Mouse (Mus musculus) natural killer cell, adult 2 months (primary cell): ENCODE measurements around the gene Itfg1.
"Not testable (repeated sequence)": the region's sequence is repeated elsewhere in the genome, so short reads cannot be mapped to it uniquely, and the experiment has no call there.

Source experiments
- DNase-seq, 2 experiments: peaks; one replicate each; pipeline ENCODE4 v3.0.0; 2022; ENCODE audit warnings: low spot score in 2 of 2

Itfg1 gene

GRCm38 (mm10) chr8:85840657-85841488 is at the start of gene Itfg1, which contains the start of gene Phkb:
Gene Itfg1 (minus strand): TSS chr8:85840921.
Gene Phkb (plus strand): TSS chr8:85840959.
- peak; percentile 78 to 79 for DNase-seq

- no peak for DNase-seq
Measured at GRCm38 (mm10) chr8:85884811-85885210, 44.1 kb upstream of the Itfg1 start.

- no peak for DNase-seq
Measured at GRCm38 (mm10) chr8:85879624-85880023, 38.9 kb upstream of the Itfg1 start.

- DNase-seq = no peak
Measured at GRCm38 (mm10) chr8:85877976-85878375, 37.3 kb upstream of the Itfg1 start.

- DNase-seq = no peak
Measured at GRCm38 (mm10) chr8:85871660-85872059, 30.9 kb upstream of the Itfg1 start.

- no peak for DNase-seq
Measured at GRCm38 (mm10) chr8:85862381-85862780, 21.7 kb upstream of the Itfg1 start.

- DNase-seq = no peak
Measured at GRCm38 (mm10) chr8:85860612-85861011, 19.9 kb upstream of the Itfg1 start.

GRCm38 (mm10) chr8:85857227-85857896 is 16.6 kb upstream of the Itfg1 start:
- DNase-seq = not testable (repeated sequence)

- DNase-seq = no peak
Measured at GRCm38 (mm10) chr8:85854220-85855123, 13.8 kb upstream of the Itfg1 start.

- DNase-seq = no peak
Measured at GRCm38 (mm10) chr8:85845887-85846286, 5.2 kb upstream of the Itfg1 start.

- DNase-seq = peak; percentile 2 to 3
Measured at GRCm38 (mm10) chr8:85841489-85841795, 721 bp upstream of the Itfg1 start.

GRCm38 (mm10) chr8:85839916-85840656 is 635 bp downstream of the Itfg1 start:
- no peak for DNase-seq

GRCm38 (mm10) chr8:85813621-85814020 is 27.1 kb downstream of the Itfg1 start:
- DNase-seq = no peak

GRCm38 (mm10) chr8:85801408-85801807 is 39.3 kb downstream of the Itfg1 start:
- no peak for DNase-seq

GRCm38 (mm10) chr8:85800164-85800563 is 40.6 kb downstream of the Itfg1 start:
- DNase-seq = no peak

- not testable (repeated sequence) for DNase-seq
Measured at GRCm38 (mm10) chr8:85796392-85796791, 44.3 kb downstream of the Itfg1 start.

GRCm38 (mm10) chr8:85788341-85788740 is 52.4 kb downstream of the Itfg1 start:
- no peak for DNase-seq

- DNase-seq = no peak
Measured at GRCm38 (mm10) chr8:85787909-85788308, 52.8 kb downstream of the Itfg1 start.

- DNase-seq = no peak
Measured at GRCm38 (mm10) chr8:85785506-85785905, 55.2 kb downstream of the Itfg1 start.

GRCm38 (mm10) chr8:85783871-85784270 is 56.9 kb downstream of the Itfg1 start:
- no peak for DNase-seq

GRCm38 (mm10) chr8:85780091-85780490 is 60.6 kb downstream of the Itfg1 start:
- DNase-seq = no peak
